Mouse (Mus musculus): ENCODE data around the gene Poc1b.

- TF ChIP-seq CTCF (IDR thresholded peaks at IDR 0.05; ENCODE audit: borderline replicate concordance, extremely low read depth, insufficient read depth, insufficient read length) (no peak), POLR2A (IDR thresholded peaks at IDR 0.05; ENCODE audit: borderline replicate concordance, extremely low read depth, insufficient read depth, insufficient read length, poor library complexity, severe bottlenecking) (no peak)
Measured at GRCm38 (mm10) chr10:99226782-99227181, 119.9 kb downstream of the Poc1b start.

Measured in brain, embryonic 14.5 days (tissue).